Mouse (Mus musculus): Measurements from ENCODE around the gene Prss46.

Prss46 gene

DNA sequence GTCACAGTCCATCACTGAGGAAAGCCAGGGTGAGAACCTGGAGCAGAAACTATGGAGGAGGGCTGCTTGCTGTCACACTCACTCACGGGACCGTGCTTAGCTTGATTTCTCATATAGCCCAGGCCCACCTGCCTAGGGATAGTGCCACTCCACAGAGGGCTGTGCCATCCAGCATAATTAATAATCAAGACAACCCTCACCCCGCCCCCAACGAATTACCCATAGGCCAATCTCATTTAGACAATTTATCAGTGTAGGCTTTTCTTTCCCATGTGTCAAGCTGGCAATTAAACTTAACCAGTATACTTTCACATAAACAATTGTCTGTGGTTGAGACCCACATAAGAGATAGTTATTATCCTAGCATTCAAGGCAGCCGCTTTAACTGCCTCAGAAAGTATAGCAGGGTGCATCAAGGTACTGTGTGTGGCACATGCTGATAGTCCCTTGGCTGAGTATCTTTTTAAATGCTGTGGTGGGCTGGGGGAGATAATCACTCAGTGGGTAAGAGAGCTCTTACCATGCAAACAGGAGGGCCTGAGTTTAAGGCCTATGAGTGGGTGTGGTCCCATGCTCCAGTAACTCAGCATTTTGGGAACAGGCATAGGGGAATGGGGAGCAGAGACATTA is 14.8 kb downstream of the Prss46 start:
- ATAC-seq (ENCODE audit: low TSS enrichment), result no peak

DNA sequence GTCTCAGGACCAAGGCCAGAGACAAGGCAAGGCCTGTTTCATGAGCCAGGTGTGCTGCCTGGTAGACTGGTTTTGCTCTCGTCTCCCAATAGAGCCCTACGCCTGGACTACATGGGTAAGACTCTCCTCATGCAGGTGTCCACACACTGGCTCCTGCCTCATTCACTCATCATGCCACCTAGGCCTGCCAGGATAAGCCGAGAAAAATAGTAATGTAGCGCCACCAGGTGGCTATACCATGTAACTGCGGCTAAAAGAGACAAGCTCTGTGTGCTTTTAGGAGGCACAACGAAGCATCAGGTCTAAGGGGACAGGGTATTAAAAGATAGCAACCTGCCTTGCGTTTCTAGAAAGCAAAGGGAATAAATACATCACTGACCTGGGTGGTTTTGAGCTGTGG is 26.7 kb downstream of the Prss46 start:
- peak; percentile 67 for ATAC-seq (ENCODE audit: low TSS enrichment)

DNA sequence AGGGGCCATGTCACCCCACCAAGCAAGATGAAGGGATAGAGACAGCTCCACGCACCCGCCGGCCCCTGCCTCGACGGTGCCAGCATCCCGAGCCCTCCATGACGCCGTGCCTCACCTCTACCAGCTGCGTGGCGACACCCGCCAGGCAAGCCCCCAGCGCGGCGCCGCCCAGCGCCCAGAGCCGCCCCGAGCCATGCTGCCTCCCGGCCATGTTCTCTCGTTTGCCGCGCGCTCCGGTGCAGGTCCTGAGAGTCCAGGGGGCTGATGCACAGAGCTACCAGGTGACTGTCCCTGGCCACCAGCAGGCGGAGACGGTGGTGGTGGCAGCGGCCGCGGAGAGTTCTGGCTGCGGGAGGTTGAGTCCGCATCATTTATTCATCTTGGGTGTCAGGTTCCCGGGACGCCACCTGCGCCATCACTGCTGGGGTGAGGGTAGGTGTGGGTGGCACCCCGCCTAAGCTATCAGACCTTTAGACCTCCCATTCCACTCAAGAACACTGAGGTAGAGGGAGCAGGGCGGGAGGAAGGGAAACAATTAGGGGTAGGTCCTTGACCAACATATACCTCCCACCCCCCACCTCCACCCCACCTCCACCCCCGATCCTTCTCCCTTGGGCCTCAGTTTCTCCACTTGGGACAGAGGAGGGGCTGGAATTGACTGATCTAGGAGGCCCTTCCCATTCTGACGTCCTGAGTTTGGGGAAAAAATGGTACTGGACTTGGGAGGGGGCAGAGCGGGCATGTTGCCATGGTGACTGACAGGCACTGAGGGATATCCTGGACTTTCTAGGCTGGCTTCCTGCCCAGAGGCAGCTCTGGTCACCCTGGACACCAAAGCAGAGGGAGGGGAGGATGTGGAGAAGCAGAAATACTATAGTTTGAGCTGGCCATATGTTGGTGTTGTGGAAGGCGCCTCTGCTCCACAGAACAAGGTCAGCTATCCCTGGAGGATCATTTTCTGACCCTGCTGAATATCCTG is 29.7 kb downstream of the Prss46 start:
- no peak for ATAC-seq (ENCODE audit: low TSS enrichment)

- ATAC-seq (ENCODE audit: low TSS enrichment), result no peak
These were observed 30.4 kb downstream of the Prss46 start for GRCm38 (mm10) chr9:110874660-110875191.

- ATAC-seq (ENCODE audit: low TSS enrichment), result no peak
These were observed 31.0 kb downstream of the Prss46 start for GRCm38 (mm10) chr9:110875288-110875695.

GRCm38 (mm10) chr9:110877353-110877752 is 33.0 kb downstream of the Prss46 start:
- no peak for ATAC-seq (ENCODE audit: low TSS enrichment)

DNA sequence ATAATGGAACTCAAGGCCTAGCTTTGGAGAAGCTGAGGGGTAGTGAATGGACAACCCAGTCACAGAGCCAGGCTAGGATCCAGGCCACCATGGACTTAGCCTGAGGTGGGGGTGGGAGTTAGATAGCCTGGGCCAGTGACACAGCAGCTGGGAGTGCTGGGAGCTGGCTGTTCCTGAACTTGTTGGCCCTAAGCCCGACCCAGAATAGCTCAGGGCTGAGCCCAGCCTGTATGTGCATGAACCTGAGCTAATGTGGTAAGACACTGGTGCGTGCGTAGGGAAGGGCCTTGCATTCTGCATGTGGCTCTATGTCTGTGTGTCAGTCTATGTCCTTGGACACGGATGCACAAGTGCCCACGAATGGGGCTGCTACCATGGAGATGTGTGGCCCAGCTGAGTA is 33.6 kb downstream of the Prss46 start:
- ATAC-seq (ENCODE audit: low TSS enrichment), result no peak

GRCm38 (mm10) chr9:110879191-110879920 is 35.0 kb downstream of the Prss46 start, which contains the start of gene Als2cl:
Gene Als2cl, plus strand, starts transcription at chr9:110879870.
- ATAC-seq (ENCODE audit: low TSS enrichment), result 0 out of 2 replicates have a peak, but pooled peaks have one; percentile 39

- ATAC-seq (ENCODE audit: low TSS enrichment), result 0 out of 2 replicates have a peak, but pooled peaks have one; percentile 29
These were observed 35.8 kb downstream of the Prss46 start, which contains the start of gene Tmie for GRCm38 (mm10) chr9:110879998-110880561. Gene Tmie, minus strand, starts transcription at chr9:110880113.

DNA sequence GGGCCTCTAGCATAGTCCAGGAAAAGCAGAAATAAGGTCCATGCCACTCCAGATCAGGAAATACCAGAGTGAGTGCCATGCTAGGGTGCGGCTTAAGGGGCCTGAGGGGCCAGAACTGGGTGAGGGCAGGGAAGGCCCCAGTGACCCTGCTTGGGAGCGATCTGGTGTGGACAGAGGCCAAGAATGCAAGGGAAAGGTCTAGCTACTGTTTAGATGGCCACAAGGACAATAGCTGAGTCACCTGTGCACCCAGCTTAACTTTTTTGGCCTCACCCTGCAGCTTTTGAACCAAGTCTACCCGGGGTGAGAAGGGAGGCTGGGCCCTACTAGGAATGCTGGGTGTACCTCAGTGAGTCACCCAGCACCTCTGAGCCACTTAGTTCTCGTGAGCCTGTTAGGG is 36.5 kb downstream of the Prss46 start:
- no peak for ATAC-seq (ENCODE audit: low TSS enrichment)

DNA sequence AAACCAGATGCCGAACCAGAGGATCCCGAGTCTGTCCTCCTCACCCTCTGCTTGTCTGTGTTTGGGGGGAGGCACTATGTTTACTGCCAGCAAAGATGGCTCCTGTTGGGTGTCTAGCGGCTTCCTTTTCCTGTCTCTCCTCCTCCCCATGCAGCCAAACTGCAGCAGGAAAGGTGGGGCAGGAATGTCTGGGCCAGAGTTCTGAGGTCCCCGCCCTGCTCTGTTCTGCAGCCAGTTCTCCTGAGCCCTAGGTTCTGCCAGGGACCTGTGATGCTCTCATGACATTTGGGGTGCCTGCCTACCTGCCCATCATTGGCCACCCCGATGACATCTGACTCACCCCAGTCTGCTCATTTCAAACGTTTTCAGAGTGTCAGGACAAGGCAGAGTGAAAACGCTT is 37.6 kb downstream of the Prss46 start:
- no peak for ATAC-seq (ENCODE audit: low TSS enrichment)

GRCm38 (mm10) chr9:110887388-110888303 is 43.3 kb downstream of the Prss46 start:
- ATAC-seq (ENCODE audit: low TSS enrichment), result no peak

- ATAC-seq (ENCODE audit: low TSS enrichment), result no peak
These were observed 44.6 kb downstream of the Prss46 start for GRCm38 (mm10) chr9:110888935-110889334.

DNA sequence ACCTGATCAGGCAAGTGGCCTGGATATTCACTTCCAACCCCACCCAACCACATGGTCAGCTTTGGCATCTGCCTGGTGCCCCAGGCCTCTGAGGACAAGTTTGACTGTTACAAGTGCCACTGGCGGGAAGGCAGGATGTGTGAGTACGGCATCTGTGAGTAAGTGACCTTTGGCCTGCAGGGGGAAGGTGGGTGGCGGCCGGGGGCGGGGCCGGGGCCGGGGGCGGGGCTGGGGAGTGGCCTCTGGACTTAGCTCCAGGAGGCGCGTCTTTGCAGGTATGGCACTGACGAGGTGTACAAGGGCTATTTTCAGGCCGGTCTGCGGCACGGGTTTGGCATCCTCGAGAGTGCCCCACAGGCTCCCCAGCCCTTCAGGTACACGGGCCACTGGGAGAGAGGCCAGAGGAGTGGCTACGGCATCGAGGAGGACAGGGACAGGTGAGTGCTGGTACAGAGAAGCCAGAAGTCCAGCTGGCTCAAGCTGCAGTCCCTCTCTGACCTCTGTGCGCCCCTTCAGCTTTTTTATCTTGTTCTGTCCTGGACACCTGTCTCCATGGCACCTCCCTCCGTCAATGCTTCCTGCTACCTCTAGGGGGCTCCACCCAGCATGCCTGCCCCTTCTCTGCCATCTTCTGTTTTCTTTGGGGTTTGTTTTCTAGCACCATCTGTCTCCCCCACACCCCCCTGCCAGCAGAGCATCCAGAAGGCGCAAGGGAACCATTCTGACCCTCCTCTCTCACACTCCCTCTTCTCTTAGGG is 45.9 kb downstream of the Prss46 start:
- ATAC-seq (ENCODE audit: low TSS enrichment), result no peak

- no peak for ATAC-seq (ENCODE audit: low TSS enrichment)
These were observed 46.9 kb downstream of the Prss46 start for GRCm38 (mm10) chr9:110891077-110891828.

DNA sequence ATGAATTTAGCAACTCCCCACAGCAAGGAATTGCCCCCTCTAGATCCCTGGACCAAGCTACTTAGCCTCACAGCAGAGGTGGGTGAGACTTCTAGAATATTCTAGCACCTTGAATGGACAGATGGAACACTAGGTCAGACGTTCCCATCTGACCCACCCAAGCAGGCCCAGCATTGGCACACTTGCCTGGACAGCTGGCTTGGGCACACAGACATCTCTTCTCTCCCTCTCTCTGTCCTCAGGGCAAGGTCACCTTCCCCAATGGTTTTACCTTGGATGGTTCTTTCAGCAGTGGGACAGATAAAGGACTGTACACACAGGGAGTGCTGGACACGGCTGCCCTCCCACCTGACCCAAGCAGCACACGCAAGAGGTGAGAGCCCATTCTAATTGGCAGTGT is 48.2 kb downstream of the Prss46 start:
- ATAC-seq (ENCODE audit: low TSS enrichment), result no peak

- ATAC-seq (ENCODE audit: low TSS enrichment), result no peak
These were observed 49.1 kb downstream of the Prss46 start for GRCm38 (mm10) chr9:110893429-110893828.

DNA sequence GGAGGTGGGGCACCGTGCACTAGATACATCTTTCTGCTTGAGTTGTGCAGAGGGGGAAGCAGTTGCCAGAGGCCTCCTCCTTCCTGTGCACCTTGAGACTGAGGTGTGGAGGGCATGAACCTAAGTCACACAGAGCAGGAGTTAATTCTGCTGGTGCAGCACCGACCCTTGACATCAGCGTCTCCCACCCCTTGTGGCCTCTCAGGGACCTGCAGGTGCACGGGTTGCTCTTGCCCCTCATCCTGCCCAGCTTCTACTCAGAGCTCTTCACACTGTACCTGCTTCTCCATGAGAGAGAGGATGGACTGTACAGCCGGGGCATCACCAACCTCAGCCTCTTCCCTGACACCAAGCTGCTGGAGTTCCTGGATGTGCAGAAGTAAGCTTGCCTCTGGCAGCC is 51.2 kb downstream of the Prss46 start:
- no peak for ATAC-seq (ENCODE audit: low TSS enrichment)

DNA sequence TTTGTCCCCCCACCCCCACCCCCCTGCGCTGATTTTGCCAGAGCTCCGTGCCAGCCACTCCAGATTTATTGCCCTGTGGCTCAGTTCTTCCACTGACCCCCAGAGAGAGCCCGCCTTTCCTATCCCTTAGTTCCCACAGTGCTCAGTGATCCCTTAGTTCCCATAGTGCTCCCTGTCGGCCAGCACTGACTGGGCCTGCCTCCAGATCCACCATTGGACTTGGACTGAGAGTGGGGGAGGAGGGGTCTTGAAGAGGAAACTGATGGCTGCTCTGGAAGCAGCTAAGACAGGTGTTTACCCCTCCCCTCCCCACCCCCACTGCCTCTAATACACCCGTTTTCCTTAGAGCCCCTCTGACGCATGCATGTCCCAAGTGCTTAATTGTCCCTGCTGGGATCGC is 51.7 kb downstream of the Prss46 start:
- ATAC-seq (ENCODE audit: low TSS enrichment), result no peak
